Mouse (Mus musculus) c-Kit-positive CD71-positive TER-119-negative erythroid progenitor cells, embryonic 14.5 days (primary cell): ENCODE data around the gene Rps15.

Experiments used
- DNase-seq: peaks from one replicate; pipeline ENCODE4 v3.0.0-alpha.2; 2013; ENCODE audit warnings: low read depth

Rps15 gene

GRCm38 (mm10) chr10:80315315-80315714 lies 23.1 kb downstream of the Rps15 start:
- no peak for DNase-seq

GRCm38 (mm10) chr10:80316359-80316781 lies 24.1 kb downstream of the Rps15 start:
- DNase-seq = no peak

GRCm38 (mm10) chr10:80317011-80317410 lies 24.8 kb downstream of the Rps15 start:
- no peak for DNase-seq

- peak; percentile 93 for DNase-seq
Observed at GRCm38 (mm10) chr10:80320340-80320760, 28.1 kb downstream of the Rps15 start, which contains the start of gene 2310011J03Rik. Gene 2310011J03Rik, minus strand, starts transcription at chr10:80320537.

- DNase-seq = no peak
Observed at GRCm38 (mm10) chr10:80321014-80321669, 28.9 kb downstream of the Rps15 start.

- DNase-seq = no peak
Observed at GRCm38 (mm10) chr10:80321670-80322581, 29.7 kb downstream of the Rps15 start.

GRCm38 (mm10) chr10:80322811-80323211 lies 30.6 kb downstream of the Rps15 start:
- DNase-seq = no peak

- no peak for DNase-seq
Observed at GRCm38 (mm10) chr10:80323261-80324119, 31.2 kb downstream of the Rps15 start.

- no peak for DNase-seq
Observed at GRCm38 (mm10) chr10:80324120-80325037, 32.1 kb downstream of the Rps15 start.

- DNase-seq = no peak
Observed at GRCm38 (mm10) chr10:80325045-80325444, 32.8 kb downstream of the Rps15 start.

GRCm38 (mm10) chr10:80329273-80330081 lies 37.2 kb downstream of the Rps15 start, which contains the start of the genes Pcsk4 and Reep6:
Gene Pcsk4, minus strand, starts transcription at chr10:80329498.
Gene Reep6, plus strand, starts transcription at chr10:80329953.
- peak; percentile 98 for DNase-seq

GRCm38 (mm10) chr10:80330084-80330483 lies 37.8 kb downstream of the Rps15 start:
- DNase-seq = no peak

GRCm38 (mm10) chr10:80330888-80331287 lies 38.6 kb downstream of the Rps15 start:
- no peak for DNase-seq

- DNase-seq = no peak
Observed at GRCm38 (mm10) chr10:80331636-80332524, 39.6 kb downstream of the Rps15 start.

- DNase-seq = no peak
Observed at GRCm38 (mm10) chr10:80332525-80332989, 40.3 kb downstream of the Rps15 start.

GRCm38 (mm10) chr10:80336263-80336662 lies 44.0 kb downstream of the Rps15 start:
- DNase-seq = no peak

- peak; percentile 87 for DNase-seq
Observed at GRCm38 (mm10) chr10:80339941-80340750, 47.9 kb downstream of the Rps15 start.

- no peak for DNase-seq
Observed at GRCm38 (mm10) chr10:80341026-80341425, 48.8 kb downstream of the Rps15 start.
